Mouse (Mus musculus) limb, embryonic 14.5 days (tissue): ENCODE measurements around the gene Gm17304. TPM values are rescaled to one million over a fixed set of nuclear protein-coding genes. Genes with fewer than 3 reads are reported as not detected.

ENCODE experiments used
- ATAC-seq: fragments of 200-750 bp; cut with Nextera tagmentation; 2 replicates; pipeline ENCODE4 v1.8.0; 2017; ENCODE audit warnings: low read depth, moderate number of reproducible peaks, moderate TSS enrichment; ENCODE audit not compliant: low FRiP score
- DNase-seq: peaks from one replicate; pipeline ENCODE4 v3.0.0-alpha.2; 2015; ENCODE audit warnings: low spot score
- H3K27ac ChIP-seq: fragments of 300-500 bp; sonication (generic); replicated peaks from 2 replicates; pipeline ENCODE4 v1.5.1; 2014; ENCODE audit warnings: low read depth, mild to moderate bottlenecking, low read length, moderate library complexity, mixed read lengths
- H3K27me3 ChIP-seq: fragments of 300-500 bp; sonication (generic); 2 replicates; pipeline ENCODE4 v1.6.1; 2014; ENCODE audit warnings: low read length, mixed read lengths; ENCODE audit not compliant: control insufficient read depth, insufficient read depth
- H3K36me3 ChIP-seq: fragments of 300-500 bp; sonication (generic); 2 replicates; pipeline ENCODE4 v1.6.1; 2014; ENCODE audit warnings: mild to moderate bottlenecking, low read length, moderate library complexity, mixed read lengths; ENCODE audit not compliant: control insufficient read depth, insufficient read depth
- H3K4me1 ChIP-seq: fragments of 300-500 bp; sonication (generic); 2 replicates; pipeline ENCODE4 v1.6.1; 2014; ENCODE audit warnings: antibody characterized with exemption, low read length, mixed read lengths; ENCODE audit not compliant: control insufficient read depth, insufficient read depth
- H3K4me2 ChIP-seq: fragments of 300-500 bp; sonication (generic); replicated peaks from 2 replicates; pipeline ENCODE4 v1.6.1; 2014; ENCODE audit warnings: low read depth, mild to moderate bottlenecking, low read length, moderate library complexity; ENCODE audit not compliant: severe bottlenecking
- H3K4me3 ChIP-seq: fragments of 300-500 bp; sonication (generic); replicated peaks from 2 replicates; pipeline ENCODE4 v1.5.1; 2014; ENCODE audit warnings: low read length
- H3K9ac ChIP-seq: fragments of 300-500 bp; sonication (generic); 2 replicates; pipeline ENCODE4 v1.6.1; 2014; ENCODE audit warnings: mild to moderate bottlenecking, low read depth, low read length, moderate library complexity; ENCODE audit not compliant: severe bottlenecking
- H3K9me3 ChIP-seq: fragments of 300-500 bp; sonication (generic); 2 replicates; pipeline ENCODE4 v1.6.1; 2016; ENCODE audit warnings: low read length; ENCODE audit not compliant: control insufficient read depth
- POLR2A ChIP-seq: fragments of 200-500 bp; IDR thresholded peaks from 2 replicates; pipeline ENCODE4 v1.8.0; 2012; ENCODE audit warnings: inconsistent platforms, mild to moderate bottlenecking, moderate library complexity, borderline replicate concordance; ENCODE audit not compliant: insufficient read depth, insufficient read length; ENCODE audit errors: extremely low read depth
- WGBS: fragments of 180-500 bp; shearing (Covaris S2); extraction: QIAGEN DNeasy Blood & Tissue Kit; methylation state at CpG from one replicate; pipeline ENCODE4 v1.1.7; 2014; 5-methylcytosine and 5-hydroxymethylcytosine counted together
- polyA plus RNA-seq, 2 experiments: library from polyadenylated mRNA; depleted of rRNA in 1 of 2; stranded (reverse) in 1 of 2; unstranded in 1 of 2; fragments of >200 nt; fragmentation: Nextera tagmentation in 1 of 2; extraction: Ambion mirVana in 1 of 2; gene quantifications; 2 replicates each; pipeline versions ENCODE4 v1.2.1 to v1.2.3; 2012 to 2014

The Gm17304 gene
- polyA plus RNA-seq, 2 experiments, result not detected

DNA sequence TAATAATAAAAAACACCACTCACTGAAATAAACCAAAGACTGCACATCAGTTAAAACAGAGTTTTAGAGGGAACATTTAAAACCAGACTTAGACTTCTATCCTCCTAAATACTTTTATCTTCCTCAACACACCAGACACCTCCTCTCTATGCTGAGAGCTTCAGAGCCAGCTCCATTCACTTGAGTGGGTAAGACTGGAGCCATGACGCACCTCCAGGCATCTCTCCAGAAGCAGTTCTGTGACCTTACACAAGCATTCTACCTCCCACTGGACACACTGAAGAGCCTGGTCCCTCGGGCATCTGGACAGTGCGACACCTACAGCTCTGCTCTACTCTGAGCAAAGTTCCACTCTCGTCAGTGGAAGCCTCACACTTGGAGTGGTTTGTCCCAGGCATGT lies 14.4 kb downstream of the Gm17304 start:
- WGBS, result 92% methylated on average over 4 of the region's 4 CpGs
- Histone ChIP-seq H3K4me1 (no peaks in the 10 kb centered on the region), H3K36me3 (peaks cover 37% of the 10 kb centered on the region), H3K27ac (no peak overlapping the region), H3K27me3 (no peaks in the 10 kb centered on the region), H3K4me2 (no peak overlapping the region), H3K9ac (no peak overlapping the region), H3K4me3 (no peak overlapping the region), H3K9me3 (no peaks in the 10 kb centered on the region)
- no peak for ATAC-seq
- no peak for DNase-seq
- TF ChIP-seq POLR2A, result no peak

DNA sequence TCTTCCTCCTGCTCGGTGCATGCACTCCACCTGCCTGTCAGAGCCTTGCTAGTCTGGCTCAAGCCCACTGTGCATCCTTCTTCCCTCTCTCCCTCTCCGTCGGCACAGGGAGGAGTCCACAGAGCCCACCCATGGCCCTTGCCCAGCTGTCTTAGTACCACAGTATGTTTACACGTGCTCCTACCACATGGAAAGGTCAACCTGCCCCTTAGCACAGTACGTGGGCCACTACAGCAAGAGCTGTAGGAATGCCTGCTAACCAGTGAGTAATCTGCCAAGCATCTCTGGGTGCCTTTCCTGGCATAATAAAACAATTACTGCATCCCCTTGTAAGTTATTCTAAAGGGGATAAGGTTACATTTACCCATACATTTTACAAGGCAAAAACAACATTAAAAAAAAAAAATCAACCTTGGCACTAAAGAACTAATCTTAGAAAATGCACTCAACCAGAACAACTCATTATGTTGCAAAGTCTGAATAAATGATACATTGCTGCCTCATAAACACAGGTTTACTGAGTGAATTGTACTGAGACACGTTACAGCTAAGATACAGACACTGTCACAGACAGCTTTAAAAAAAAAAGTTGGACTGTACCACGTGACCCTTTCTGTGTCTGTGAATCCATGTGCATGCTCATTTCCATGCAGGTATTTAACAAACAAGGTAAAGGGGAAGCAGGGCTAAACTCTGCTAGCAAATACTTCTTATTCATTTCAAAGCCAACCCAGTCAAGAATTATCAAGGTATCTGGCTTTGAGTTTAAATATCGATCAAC lies 19.7 kb downstream of the Gm17304 start:
- H3K4me1 ChIP-seq, result 0 out of 2 replicates have a peak, but pooled peaks cover 7% of the 10 kb centered on the region
- no peak for ATAC-seq
- peaks cover 5% of the 10 kb centered on the region; the same call in 1 of the 2 replicates for H3K36me3 ChIP-seq
- H3K27ac ChIP-seq, result no peak overlapping the region
- DNase-seq, result no peak
- no peak for TF ChIP-seq POLR2A
- no peak overlapping the region for H3K4me3 ChIP-seq
- H3K9me3 ChIP-seq, result no peaks in the 10 kb centered on the region
- no peak overlapping the region for H3K4me2 ChIP-seq
- no peaks in the 10 kb centered on the region for H3K27me3 ChIP-seq
- WGBS, result 69% methylated on average over 8 of the region's 8 CpGs
- no peak overlapping the region for H3K9ac ChIP-seq

DNA sequence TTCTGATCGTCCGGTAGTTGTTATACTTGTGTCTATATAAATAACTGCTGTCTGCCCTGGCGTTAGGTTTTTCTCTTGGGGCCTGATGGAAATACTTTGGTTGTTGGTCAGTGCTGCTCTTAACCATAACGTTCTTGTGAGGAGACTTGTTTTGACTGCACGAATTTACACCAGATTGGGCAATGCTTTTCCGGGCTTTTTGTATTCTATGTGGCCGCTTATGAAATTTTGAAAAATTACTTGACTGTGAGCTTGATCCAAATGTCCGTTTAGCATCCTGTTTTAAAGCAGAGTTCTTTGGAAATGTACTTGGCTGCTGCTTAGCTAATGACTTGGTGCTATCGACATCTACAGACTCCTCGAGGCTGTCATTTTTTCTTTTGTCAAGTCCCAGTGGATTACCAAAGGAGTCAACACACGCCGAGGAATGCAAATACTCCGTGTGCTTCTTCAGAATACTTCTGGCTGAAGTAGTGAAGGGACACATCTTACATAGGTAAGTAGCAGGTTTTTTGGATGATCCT lies 27.6 kb downstream of the Gm17304 start:
- TF ChIP-seq POLR2A, result no peak
- no peak overlapping the region for H3K27ac ChIP-seq
- 0 out of 2 replicates have a peak, but pooled peaks cover 7% of the 10 kb centered on the region for H3K4me1 ChIP-seq
- H3K9ac ChIP-seq, result no peak overlapping the region
- H3K4me3 ChIP-seq, result no peak overlapping the region
- H3K36me3 ChIP-seq, result peaks cover 44% of the 10 kb centered on the region
- 92% methylated on average over 13 of the region's 13 CpGs for WGBS
- H3K4me2 ChIP-seq, result no peak overlapping the region
- no peaks in the 10 kb centered on the region for H3K9me3 ChIP-seq
- H3K27me3 ChIP-seq, result no peaks in the 10 kb centered on the region
- ATAC-seq, result no peak
- no peak for DNase-seq

GRCm38 (mm10) chr5:106639627-106640026 lies 30.7 kb downstream of the Gm17304 start:
- TF ChIP-seq POLR2A, result no peak
- Histone ChIP-seq H3K36me3 (peaks cover 38% of the 10 kb centered on the region), H3K4me1 (no peaks in the 10 kb centered on the region), H3K4me2 (no peak overlapping the region), H3K9ac (no peak overlapping the region), H3K4me3 (no peak overlapping the region), H3K9me3 (no peaks in the 10 kb centered on the region), H3K27ac (no peak overlapping the region), H3K27me3 (no peaks in the 10 kb centered on the region)
- WGBS, result 95% methylated on average over 2 of the region's 2 CpGs
- ATAC-seq, result no peak
- no peak for DNase-seq

- TF ChIP-seq POLR2A, result no peak
- no peak for DNase-seq
- WGBS, result 49% methylated on average over 5 of the region's 5 CpGs
- no peaks in the 10 kb centered on the region for H3K4me1 ChIP-seq
- no peaks in the 10 kb centered on the region for H3K27me3 ChIP-seq
- no peaks in the 10 kb centered on the region for H3K9me3 ChIP-seq
- H3K4me2 ChIP-seq, result no peak overlapping the region
- H3K36me3 ChIP-seq, result peaks cover 31% of the 10 kb centered on the region
- no peak overlapping the region for H3K4me3 ChIP-seq
- no peak for ATAC-seq
- H3K27ac ChIP-seq, result no peak overlapping the region
- no peak overlapping the region for H3K9ac ChIP-seq
Measured at GRCm38 (mm10) chr5:106640235-106640809, 31.4 kb downstream of the Gm17304 start.
